Mouse (Mus musculus) megakaryocyte, embryonic 14.5 days (primary cell): Measurements from ENCODE around the gene Txnrd2. TPM values are rescaled to one million over a fixed set of nuclear protein-coding genes. Genes with fewer than 3 reads are reported as not detected.

ENCODE experiments used
- H3K27me3 ChIP-seq: replicated peaks from 2 replicates; pipeline ENCODE3; 2012; ENCODE audit warnings: inconsistent platforms
- H3K36me3 ChIP-seq: replicated peaks from 2 replicates; pipeline ENCODE3; 2012; ENCODE audit warnings: low read length, inconsistent platforms, mixed read lengths
- H3K4me1 ChIP-seq: 2 replicates; pipeline ENCODE4 v1.6.1; 2012; ENCODE audit warnings: inconsistent platforms
- H3K4me3 ChIP-seq: replicated peaks from 2 replicates; pipeline ENCODE3; 2012; ENCODE audit warnings: moderate library complexity, mild to moderate bottlenecking, inconsistent platforms
- H3K9me3 ChIP-seq: 2 replicates; pipeline ENCODE4 v1.6.1; 2012; ENCODE audit warnings: inconsistent platforms
- FLI1 ChIP-seq: IDR thresholded peaks from 2 replicates; pipeline ENCODE4 v1.6.1; 2012; ENCODE audit warnings: low read length, inconsistent platforms, mixed read lengths
- GATA1 ChIP-seq: IDR thresholded peaks from 3 replicates; pipeline ENCODE4 v1.6.1; 2012; ENCODE audit warnings: mixed read lengths, low read length, inconsistent platforms, borderline replicate concordance
- polyA plus RNA-seq: library from polyadenylated mRNA; stranded (reverse); fragments of >175 nt; gene quantifications from 2 replicates; pipeline ENCODE4 v1.2.3, GENCODE M21; 2012; ENCODE audit warnings: low replicate concordance; ENCODE audit not compliant: insufficient read depth

The Txnrd2 gene
- 6.9 TPM in 1 of 2 replicates, not detected in the other for polyA plus RNA-seq

- Histone ChIP-seq H3K9me3 (no peaks in the 10 kb centered on the region), H3K27me3 (no peaks in the 10 kb centered on the region), H3K4me3 (peak within 1 kb of the TSS; percentile 99), H3K4me1 (peaks cover 78% of the 10 kb centered on the region), H3K36me3 (peaks cover 43% of the 10 kb centered on the region)
- no peak for TF ChIP-seq FLI1
Observed at GRCm38 (mm10) chr16:18426215-18426791, at the start of gene Txnrd2. Gene Txnrd2 (plus strand): TSS chr16:18426384.

- Histone ChIP-seq H3K27me3 (peaks cover 37% of the 10 kb centered on the region), H3K4me3 (peak overlapping the region; percentile 18), H3K36me3 (no peaks in the 10 kb centered on the region), H3K9me3 (no peaks in the 10 kb centered on the region), H3K4me1 (peaks cover 33% of the 10 kb centered on the region)
- TF ChIP-seq FLI1, result no peak
- no peak for TF ChIP-seq GATA1
Observed at GRCm38 (mm10) chr16:18377203-18377602, 49.0 kb upstream of the Txnrd2 start.

GRCm38 (mm10) chr16:18378489-18378888, 47.7 kb upstream of the Txnrd2 start:
- H3K9me3 ChIP-seq, result no peaks in the 10 kb centered on the region
- H3K27me3 ChIP-seq, result peaks cover 35% of the 10 kb centered on the region
- no peaks in the 10 kb centered on the region for H3K36me3 ChIP-seq
- H3K4me1 ChIP-seq, result peaks cover 39% of the 10 kb centered on the region
- no peak overlapping the region for H3K4me3 ChIP-seq
- TF ChIP-seq GATA1 (no peak), FLI1 (no peak)

GRCm38 (mm10) chr16:18379338-18380001, 46.7 kb upstream of the Txnrd2 start:
- no peak for TF ChIP-seq GATA1
- no peak for TF ChIP-seq FLI1
- no peaks in the 10 kb centered on the region for H3K9me3 ChIP-seq
- no peaks in the 10 kb centered on the region for H3K36me3 ChIP-seq
- no peak overlapping the region for H3K4me3 ChIP-seq
- H3K27me3 ChIP-seq, result peaks cover 36% of the 10 kb centered on the region
- peaks cover 42% of the 10 kb centered on the region for H3K4me1 ChIP-seq

GRCm38 (mm10) chr16:18380495-18381063, 45.6 kb upstream of the Txnrd2 start:
- peaks cover 42% of the 10 kb centered on the region for H3K4me1 ChIP-seq
- H3K36me3 ChIP-seq, result no peaks in the 10 kb centered on the region
- H3K4me3 ChIP-seq, result peak overlapping the region; percentile 38
- TF ChIP-seq GATA1, result no peak
- no peak for TF ChIP-seq FLI1
- peaks cover 46% of the 10 kb centered on the region for H3K27me3 ChIP-seq
- H3K9me3 ChIP-seq, result no peaks in the 10 kb centered on the region

GRCm38 (mm10) chr16:18381621-18382258, 44.4 kb upstream of the Txnrd2 start:
- Histone ChIP-seq H3K4me3 (no peak overlapping the region), H3K9me3 (no peaks in the 10 kb centered on the region), H3K4me1 (peaks cover 40% of the 10 kb centered on the region), H3K36me3 (no peaks in the 10 kb centered on the region), H3K27me3 (peaks cover 53% of the 10 kb centered on the region)
- TF ChIP-seq GATA1 (no peak), FLI1 (no peak)

GRCm38 (mm10) chr16:18383045-18383726, 43.0 kb upstream of the Txnrd2 start:
- TF ChIP-seq GATA1 (no peak), FLI1 (no peak)

GRCm38 (mm10) chr16:18383756-18384155, 42.4 kb upstream of the Txnrd2 start:
- no peak overlapping the region for H3K4me3 ChIP-seq
- TF ChIP-seq FLI1 (no peak), GATA1 (no peak)
- H3K9me3 ChIP-seq, result no peaks in the 10 kb centered on the region
- peaks cover 51% of the 10 kb centered on the region for H3K27me3 ChIP-seq
- H3K36me3 ChIP-seq, result no peaks in the 10 kb centered on the region
- peaks cover 42% of the 10 kb centered on the region for H3K4me1 ChIP-seq

More at GRCm38 (mm10) chr16:18383045-18383726, 43.0 kb upstream of the Txnrd2 start:
- Histone ChIP-seq H3K4me1 (peaks cover 41% of the 10 kb centered on the region), H3K36me3 (no peaks in the 10 kb centered on the region), H3K4me3 (no peak overlapping the region), H3K27me3 (peaks cover 54% of the 10 kb centered on the region), H3K9me3 (no peaks in the 10 kb centered on the region)

GRCm38 (mm10) chr16:18384211-18384610, 42.0 kb upstream of the Txnrd2 start:
- H3K27me3 ChIP-seq, result peaks cover 50% of the 10 kb centered on the region
- H3K4me3 ChIP-seq, result no peak overlapping the region
- peaks cover 42% of the 10 kb centered on the region for H3K4me1 ChIP-seq
- TF ChIP-seq GATA1 (no peak), FLI1 (no peak)
- H3K36me3 ChIP-seq, result no peaks in the 10 kb centered on the region
- H3K9me3 ChIP-seq, result no peaks in the 10 kb centered on the region

GRCm38 (mm10) chr16:18384659-18385058, 41.5 kb upstream of the Txnrd2 start:
- peaks cover 42% of the 10 kb centered on the region for H3K4me1 ChIP-seq

More at GRCm38 (mm10) chr16:18384659-18385058, 41.5 kb upstream of the Txnrd2 start:
- TF ChIP-seq GATA1, result no peak
- TF ChIP-seq FLI1, result no peak
- no peak overlapping the region for H3K4me3 ChIP-seq
- no peaks in the 10 kb centered on the region for H3K36me3 ChIP-seq
- peaks cover 49% of the 10 kb centered on the region for H3K27me3 ChIP-seq
- no peaks in the 10 kb centered on the region for H3K9me3 ChIP-seq
